Mouse (Mus musculus) cerebellum, adult 2 months (tissue): ENCODE results near the gene Zfp462.

Experiments
- CTCF ChIP-seq: fragments of 200-500 bp; IDR thresholded peaks from 2 replicates; pipeline ENCODE4 v1.5.1; 2011; ENCODE audit warnings: low read depth, mild to moderate bottlenecking, control low read depth, low read length, moderate library complexity, borderline replicate concordance; ENCODE audit not compliant: insufficient read depth
- POLR2A ChIP-seq: fragments of 200-500 bp; IDR thresholded peaks from 2 replicates; pipeline ENCODE4 v1.6.1; 2011; ENCODE audit warnings: low read length, control low read depth, borderline replicate concordance; ENCODE audit not compliant: insufficient read depth

- TF ChIP-seq POLR2A (no peak), CTCF (no peak)
Observed at GRCm38 (mm10) chr4:55125048-55125737, 180.3 kb downstream of the Zfp462 start.
